Mouse (Mus musculus): Measurements from ENCODE around the gene Rbm12b1.
"Not testable (repeated sequence)": the region's sequence is repeated elsewhere in the genome, so short reads cannot be mapped to it uniquely, and the experiment has no call there.

Gene Rbm12b1

DNA sequence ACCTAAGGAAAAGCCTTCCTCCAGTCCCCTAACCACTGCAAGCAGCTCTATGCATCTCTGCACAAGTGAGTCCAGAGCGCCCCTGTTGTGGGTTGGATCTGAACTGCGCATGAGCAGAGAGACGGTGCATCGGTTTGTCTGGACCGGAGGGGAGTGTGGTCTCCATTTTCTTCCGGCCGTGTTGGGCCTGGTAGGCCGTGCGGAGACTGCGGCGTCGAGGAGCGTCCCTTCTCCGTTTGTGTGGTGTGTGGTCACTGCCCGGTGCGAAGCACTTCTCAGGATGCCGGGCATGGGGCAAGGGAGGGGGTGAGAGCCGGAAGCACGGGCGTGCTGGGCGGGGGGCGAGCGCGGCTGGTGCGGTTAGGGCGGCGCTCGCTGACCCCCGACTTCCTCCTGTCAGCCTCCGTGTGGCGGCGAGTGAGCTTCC is at the start of gene Rbm12b1:
Gene Rbm12b1, plus strand, starts transcription at position 124 of the 427 bp plus-strand sequence.
- peak; percentile 89 for DNase-seq (ENCODE audit: low read depth, low spot score)

- peak; percentile 47 for DNase-seq (ENCODE audit: low read depth, low spot score)
These were observed 563 bp downstream of the Rbm12b1 start for GRCm38 (mm10) chr4:12140592-12141062.

DNA sequence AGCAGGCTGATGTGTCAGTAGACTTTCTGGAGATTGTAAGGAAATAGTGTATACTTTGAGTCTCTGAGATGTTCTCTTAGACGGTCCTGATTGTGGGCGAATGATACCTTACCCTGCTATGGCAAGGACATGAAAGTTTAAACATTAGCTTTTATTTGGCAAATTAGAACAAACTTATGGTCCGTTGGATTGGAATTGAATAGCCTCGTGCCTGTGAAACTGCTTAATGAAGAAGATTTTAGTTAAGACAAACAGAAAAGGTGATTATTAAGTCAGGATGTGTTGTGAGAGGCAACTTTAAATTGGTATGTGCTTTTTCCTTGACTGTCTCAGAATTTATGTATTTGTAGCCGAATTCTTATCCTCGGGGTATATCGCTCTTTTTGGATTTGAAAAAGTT is 1.5 kb downstream of the Rbm12b1 start:
- DNase-seq (ENCODE audit: low read depth, low spot score), result not testable (repeated sequence)

DNA sequence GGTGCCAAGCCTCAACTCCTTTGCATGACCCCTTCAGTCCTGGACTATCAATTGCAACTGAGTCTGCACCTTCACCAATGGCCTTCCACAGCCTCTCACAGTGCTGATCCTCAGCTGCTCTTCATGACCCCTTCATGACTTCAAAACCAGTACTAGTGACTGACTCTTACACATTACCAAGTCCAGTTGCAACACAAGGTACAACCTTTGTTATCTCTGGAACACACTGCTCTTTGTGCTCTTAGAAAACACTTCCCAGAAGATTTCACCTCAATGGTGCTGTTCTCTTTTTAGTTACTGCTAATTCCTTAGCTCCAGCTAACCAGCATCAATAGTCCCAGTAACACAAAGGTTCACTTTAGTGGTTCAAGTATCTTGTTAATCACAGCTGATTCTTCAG is 7.6 kb downstream of the Rbm12b1 start:
- no peak for DNase-seq (ENCODE audit: low read depth, low spot score)

DNA sequence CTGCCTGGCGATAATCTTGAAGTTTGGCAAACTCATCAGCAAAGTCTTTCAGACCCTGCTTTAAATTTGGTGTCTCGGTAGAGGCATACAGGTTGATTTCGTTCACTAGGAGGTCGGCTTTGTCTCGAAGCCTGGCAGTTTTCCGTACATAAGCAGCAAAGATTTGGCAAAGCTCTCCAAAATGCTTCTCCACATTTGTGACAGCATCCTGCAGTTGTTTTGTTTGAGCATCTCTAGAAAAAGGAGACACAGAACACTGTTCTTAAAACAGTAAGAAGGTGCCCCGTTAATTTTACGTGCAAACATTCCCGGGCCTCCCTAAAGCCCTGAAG is 30.9 kb downstream of the Rbm12b1 start:
- DNase-seq (ENCODE audit: low read depth, low spot score), result no peak

GRCm38 (mm10) chr4:12171318-12172091 is 31.4 kb downstream of the Rbm12b1 start, which contains the start of gene Fam92a:
TSS of gene Fam92a (minus strand) at chr4:12172015.
- DNase-seq (ENCODE audit: low read depth, low spot score), result peak; percentile 58

GRCm38 (mm10) chr4:12178992-12179391 is 38.9 kb downstream of the Rbm12b1 start:
- DNase-seq (ENCODE audit: low read depth, low spot score), result no peak
